Mouse (Mus musculus) embryonic facial prominence, embryonic 12.5 days (tissue): Measurements from ENCODE around the gene Vmp1. TPM values are rescaled to one million over a fixed set of nuclear protein-coding genes. Genes with fewer than 3 reads are reported as not detected.

Experiments
- ATAC-seq: fragments of 200-750 bp; cut with Nextera tagmentation; 2 replicates; pipeline ENCODE4 v1.8.0; 2017; ENCODE audit not compliant: insufficient number of reproducible peaks, insufficient read depth, low FRiP score, low TSS enrichment
- H3K27ac ChIP-seq: fragments of 300-500 bp; sonication (generic); 2 replicates; pipeline ENCODE4 v1.5.1; 2016; ENCODE audit warnings: mild to moderate bottlenecking
- H3K27me3 ChIP-seq: fragments of 300-500 bp; sonication (generic); 2 replicates; pipeline ENCODE4 v1.6.1; 2016; ENCODE audit warnings: mild to moderate bottlenecking, moderate library complexity
- H3K36me3 ChIP-seq: fragments of 300-500 bp; sonication (generic); 2 replicates; pipeline ENCODE4 v1.6.1; 2016; ENCODE audit warnings: mild to moderate bottlenecking
- H3K4me1 ChIP-seq: fragments of 300-500 bp; sonication (generic); 2 replicates; pipeline ENCODE4 v1.6.1; 2016
- H3K4me2 ChIP-seq: fragments of 300-500 bp; sonication (generic); replicated peaks from 2 replicates; pipeline ENCODE4 v1.6.1; 2016; ENCODE audit warnings: mild to moderate bottlenecking, moderate library complexity
- H3K4me3 ChIP-seq: fragments of 300-500 bp; sonication (generic); 2 replicates; pipeline ENCODE4 v1.5.1; 2016; ENCODE audit warnings: mild to moderate bottlenecking
- H3K9ac ChIP-seq: fragments of 300-500 bp; sonication (generic); 2 replicates; pipeline ENCODE4 v1.6.1; 2016; ENCODE audit warnings: mild to moderate bottlenecking, moderate library complexity
- H3K9me3 ChIP-seq: fragments of 300-500 bp; sonication (generic); 2 replicates; pipeline ENCODE4 v1.6.1; 2016; ENCODE audit warnings: mild to moderate bottlenecking, moderate library complexity
- WGBS: fragments of 180-500 bp; shearing (Covaris S2); methylation state at CpG from one replicate; pipeline ENCODE4 v1.1.7; 2016; 5-methylcytosine and 5-hydroxymethylcytosine counted together
- polyA plus RNA-seq: library from polyadenylated mRNA; unstranded; fragments of >200 nt; fragmentation: Nextera tagmentation; extraction: Ambion mirVana; gene quantifications from 2 replicates; pipeline ENCODE4 v1.2.1, GENCODE M21; 2016

Vmp1 gene
- polyA plus RNA-seq, 1 experiment from 2014 or later: 84.7 TPM

GRCm38 (mm10) chr11:86626714-86627113, 56.9 kb downstream of the Vmp1 start:
- Histone ChIP-seq H3K4me1 (peaks cover 4% of the 10 kb centered on the region; the same call in 1 of the 2 replicates), H3K9ac (no peak overlapping the region), H3K4me3 (no peak overlapping the region), H3K27ac (no peak overlapping the region), H3K36me3 (peaks cover 4% of the 10 kb centered on the region; the same call in 1 of the 2 replicates), H3K4me2 (no peak overlapping the region), H3K9me3 (no peaks in the 10 kb centered on the region), H3K27me3 (no peaks in the 10 kb centered on the region)
- 93% methylated on average over 4 of the region's 4 CpGs for WGBS
- no peak for ATAC-seq

- 64% methylated on average over 5 of the region's 5 CpGs for WGBS
- H3K27ac ChIP-seq: no peak overlapping the region
- no peak overlapping the region for H3K9ac ChIP-seq
- H3K27me3 ChIP-seq: no peaks in the 10 kb centered on the region
- H3K36me3 ChIP-seq: no peaks in the 10 kb centered on the region
- no peak for ATAC-seq
- H3K9me3 ChIP-seq: no peaks in the 10 kb centered on the region
- H3K4me2 ChIP-seq: no peak overlapping the region
- no peak overlapping the region for H3K4me3 ChIP-seq
- H3K4me1 ChIP-seq: peaks cover 4% of the 10 kb centered on the region; the same call in 1 of the 2 replicates
Measured at GRCm38 (mm10) chr11:86624237-86624941, 59.2 kb downstream of the Vmp1 start.

DNA sequence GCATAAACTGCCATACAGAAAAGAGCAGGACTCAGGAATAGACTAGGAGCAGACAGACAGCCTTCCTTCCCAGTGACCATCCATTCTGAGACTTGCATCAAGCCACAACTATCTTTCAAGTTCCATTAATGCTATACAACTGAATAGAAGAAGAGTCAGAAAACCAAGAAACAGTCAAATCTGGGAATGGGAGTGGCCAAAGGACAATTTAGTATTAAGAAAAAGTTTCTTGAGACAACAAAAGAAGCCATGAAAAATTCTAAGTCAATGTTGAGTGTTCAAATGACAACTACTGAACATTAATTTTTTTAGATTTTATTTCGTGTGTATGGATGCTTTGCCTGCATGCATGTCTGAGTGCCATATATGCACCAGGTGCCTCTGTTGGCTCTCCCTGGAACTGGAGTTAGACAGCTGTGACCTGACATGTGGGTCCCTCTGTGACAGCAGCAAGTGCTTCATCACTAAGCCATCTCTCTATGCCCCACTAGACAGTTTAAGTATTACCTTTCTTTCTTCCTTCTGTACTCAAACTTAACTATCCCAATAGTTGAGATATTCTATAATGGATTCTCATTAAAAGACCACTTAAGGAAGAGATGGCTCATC, 60.1 kb downstream of the Vmp1 start:
- H3K4me3 ChIP-seq: no peak overlapping the region
- no peak overlapping the region for H3K9ac ChIP-seq
- H3K27me3 ChIP-seq: no peaks in the 10 kb centered on the region
- H3K36me3 ChIP-seq: no peaks in the 10 kb centered on the region
- H3K4me1 ChIP-seq: peaks cover 4% of the 10 kb centered on the region; the same call in 1 of the 2 replicates
- no peak overlapping the region for H3K4me2 ChIP-seq
- no peak overlapping the region for H3K27ac ChIP-seq
- H3K9me3 ChIP-seq: no peaks in the 10 kb centered on the region
- ATAC-seq: no peak
- WGBS: 74% methylated on average over 1 of the region's 1 CpGs

DNA sequence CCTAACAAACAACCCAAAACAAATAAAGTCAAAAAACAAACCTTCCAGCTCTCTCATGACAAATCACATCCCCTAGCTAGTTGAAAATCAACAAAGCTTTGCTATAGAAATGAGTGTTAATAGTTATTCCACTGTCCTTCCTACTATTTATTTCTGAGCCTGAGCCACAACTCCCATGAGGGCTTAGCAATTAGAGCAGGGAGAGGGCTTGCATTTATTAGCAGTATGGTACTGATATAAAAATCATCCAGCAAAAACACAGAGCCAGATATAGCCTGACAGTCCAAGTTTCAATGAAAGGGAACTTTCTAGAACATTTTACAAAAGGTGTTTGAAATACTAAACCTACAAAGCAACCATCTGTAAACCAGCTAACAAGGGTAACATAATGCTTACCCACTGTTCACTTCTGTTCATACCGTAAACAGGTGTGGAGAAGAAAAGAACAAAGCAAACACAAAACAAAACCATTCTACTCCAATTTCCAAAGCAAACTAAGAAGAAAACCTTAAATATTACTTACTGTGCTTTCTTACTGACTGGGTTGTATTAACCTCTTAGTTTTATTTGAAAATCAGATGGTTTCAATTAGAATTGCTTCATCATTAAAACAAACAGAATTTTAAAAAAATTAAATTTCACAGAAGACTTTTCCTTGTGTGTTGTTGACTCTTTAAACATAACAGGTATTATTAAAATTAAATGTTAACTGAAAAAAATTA, 61.3 kb downstream of the Vmp1 start:
- ATAC-seq: no peak

GRCm38 (mm10) chr11:86621139-86621538, 62.5 kb downstream of the Vmp1 start:
- 97% methylated on average over 13 of the region's 13 CpGs for WGBS

More for the DNA sequence above, 61.3 kb downstream of the Vmp1 start:
- WGBS: 55% methylated on average over 1 of the region's 1 CpGs
- H3K36me3 ChIP-seq: no peaks in the 10 kb centered on the region
- no peaks in the 10 kb centered on the region for H3K9me3 ChIP-seq
- H3K27me3 ChIP-seq: no peaks in the 10 kb centered on the region
- H3K4me3 ChIP-seq: no peak overlapping the region
- H3K27ac ChIP-seq: no peak overlapping the region
- no peak overlapping the region for H3K4me2 ChIP-seq
- no peak overlapping the region for H3K9ac ChIP-seq
- peaks cover 4% of the 10 kb centered on the region; the same call in 1 of the 2 replicates for H3K4me1 ChIP-seq

GRCm38 (mm10) chr11:86618548-86619335, 64.9 kb downstream of the Vmp1 start:
- WGBS: 89% methylated on average over 2 of the region's 2 CpGs
- no peak overlapping the region for H3K27ac ChIP-seq
- no peak overlapping the region for H3K9ac ChIP-seq
- no peaks in the 10 kb centered on the region for H3K36me3 ChIP-seq
- no peak overlapping the region for H3K4me2 ChIP-seq
- H3K9me3 ChIP-seq: no peaks in the 10 kb centered on the region
- no peak for ATAC-seq
- peaks cover 4% of the 10 kb centered on the region; the same call in 1 of the 2 replicates for H3K4me1 ChIP-seq
- no peaks in the 10 kb centered on the region for H3K27me3 ChIP-seq
- no peak overlapping the region for H3K4me3 ChIP-seq

More at GRCm38 (mm10) chr11:86621139-86621538, 62.5 kb downstream of the Vmp1 start:
- no peak overlapping the region for H3K4me3 ChIP-seq
- H3K9me3 ChIP-seq: no peaks in the 10 kb centered on the region
- no peak overlapping the region for H3K4me2 ChIP-seq
- no peak overlapping the region for H3K27ac ChIP-seq
- no peaks in the 10 kb centered on the region for H3K36me3 ChIP-seq
- no peak overlapping the region for H3K9ac ChIP-seq
- no peak for ATAC-seq
- peaks cover 4% of the 10 kb centered on the region; the same call in 1 of the 2 replicates for H3K4me1 ChIP-seq
- no peaks in the 10 kb centered on the region for H3K27me3 ChIP-seq

DNA sequence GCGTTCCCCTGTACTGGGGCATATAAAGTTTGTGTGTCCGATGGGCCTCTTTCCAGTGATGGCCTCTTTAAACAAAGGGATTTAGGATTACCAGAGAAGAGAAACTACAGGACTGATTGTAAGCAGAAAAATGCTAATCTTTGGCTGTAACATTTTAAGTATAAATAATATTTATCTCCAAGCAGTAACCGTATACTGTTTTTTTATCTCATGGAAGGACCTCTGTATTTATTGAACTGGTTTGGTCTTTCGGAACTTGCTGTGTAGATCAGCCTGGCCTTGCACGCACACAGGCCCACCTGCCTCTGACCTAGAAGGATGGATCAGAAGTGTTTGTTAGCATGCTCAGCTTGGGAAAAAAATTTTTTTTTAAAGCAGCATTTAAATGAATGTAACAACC, 69.0 kb downstream of the Vmp1 start:
- H3K4me2 ChIP-seq: no peak overlapping the region
- no peaks in the 10 kb centered on the region for H3K27me3 ChIP-seq
- H3K9me3 ChIP-seq: no peaks in the 10 kb centered on the region
- H3K4me1 ChIP-seq: no peaks in the 10 kb centered on the region
- H3K4me3 ChIP-seq: no peak overlapping the region
- no peak overlapping the region for H3K9ac ChIP-seq
- H3K27ac ChIP-seq: no peak overlapping the region
- 88% methylated on average over 5 of the region's 5 CpGs for WGBS
- ATAC-seq: no peak
- H3K36me3 ChIP-seq: no peaks in the 10 kb centered on the region

DNA sequence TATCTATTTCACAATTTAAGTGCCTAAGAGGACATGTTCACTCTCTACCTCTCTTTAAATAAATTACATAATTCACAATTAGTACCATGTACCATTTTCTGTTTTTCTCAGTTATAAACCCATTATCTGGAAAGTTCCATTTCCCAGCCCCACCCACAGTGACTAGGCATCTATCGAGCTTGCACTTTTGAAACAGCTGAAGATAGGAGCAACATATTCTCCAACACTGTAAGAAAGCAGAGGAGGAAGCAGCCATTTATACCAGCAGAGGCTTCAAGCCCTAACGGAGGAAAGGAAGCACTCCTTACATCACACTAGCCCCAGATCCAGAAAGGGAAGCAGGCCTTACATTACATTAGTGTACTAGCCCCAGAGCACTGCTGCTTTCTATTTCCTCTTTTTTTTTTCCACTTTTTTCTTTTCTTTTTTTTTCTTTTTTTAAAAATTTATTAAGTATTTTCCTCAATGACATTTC, 69.5 kb downstream of the Vmp1 start:
- Histone ChIP-seq H3K27me3 (no peaks in the 10 kb centered on the region), H3K27ac (no peak overlapping the region), H3K4me3 (no peak overlapping the region), H3K9ac (no peak overlapping the region), H3K36me3 (no peaks in the 10 kb centered on the region), H3K4me1 (no peaks in the 10 kb centered on the region), H3K9me3 (no peaks in the 10 kb centered on the region), H3K4me2 (no peak overlapping the region)
- ATAC-seq: no peak
- WGBS: 71% methylated on average over 2 of the region's 2 CpGs

DNA sequence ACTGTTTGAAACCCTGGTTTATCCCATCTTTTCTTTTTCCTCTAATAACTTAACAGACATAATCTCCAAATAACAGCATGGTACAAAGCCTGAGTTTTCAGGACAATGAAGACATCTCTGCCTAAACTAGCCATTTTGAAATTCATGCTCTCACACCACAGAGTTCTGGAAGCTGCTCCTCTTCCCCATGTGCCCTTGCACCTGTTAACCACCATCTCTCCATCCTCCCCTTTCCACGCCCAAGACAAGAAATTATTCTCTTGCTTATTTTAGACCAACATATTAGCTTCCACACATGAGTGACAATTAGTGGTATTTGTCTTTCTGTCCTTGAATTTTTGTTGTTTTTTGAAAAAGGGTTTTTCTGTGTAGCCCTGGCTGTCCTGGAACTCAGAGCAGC, 71.6 kb downstream of the Vmp1 start:
- Histone ChIP-seq H3K4me1 (no peaks in the 10 kb centered on the region), H3K36me3 (no peaks in the 10 kb centered on the region), H3K9ac (no peak overlapping the region), H3K27me3 (no peaks in the 10 kb centered on the region), H3K4me2 (no peak overlapping the region), H3K27ac (no peak overlapping the region), H3K4me3 (no peak overlapping the region), H3K9me3 (no peaks in the 10 kb centered on the region)
- 81% methylated on average over 1 of the region's 1 CpGs for WGBS
- no peak for ATAC-seq

DNA sequence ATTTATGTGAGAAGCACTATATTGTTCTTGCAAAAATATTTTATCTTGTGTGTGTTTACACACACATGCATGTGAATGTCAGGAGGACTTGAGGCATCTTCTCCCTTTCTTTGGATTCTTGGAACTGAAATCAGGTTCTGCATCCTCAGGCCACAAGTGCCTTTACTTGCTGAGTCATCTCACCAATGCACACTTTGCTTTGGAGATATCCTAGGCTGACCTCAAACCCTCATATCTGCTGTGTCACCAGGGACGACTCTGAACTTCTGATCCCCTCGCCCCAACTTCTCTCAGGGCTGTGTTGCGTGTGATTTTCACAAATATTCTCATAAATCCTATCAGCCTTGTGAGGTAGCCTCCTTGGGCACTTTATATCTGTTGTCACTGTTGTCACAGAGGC, 73.4 kb downstream of the Vmp1 start:
- no peak overlapping the region for H3K9ac ChIP-seq
- no peaks in the 10 kb centered on the region for H3K27me3 ChIP-seq
- no peak overlapping the region for H3K27ac ChIP-seq
- H3K9me3 ChIP-seq: no peaks in the 10 kb centered on the region
- no peak overlapping the region for H3K4me2 ChIP-seq
- peaks cover 10% of the 10 kb centered on the region for H3K36me3 ChIP-seq
- no peak for ATAC-seq
- H3K4me1 ChIP-seq: no peaks in the 10 kb centered on the region
- WGBS: 94% methylated on average over 3 of the region's 3 CpGs
- H3K4me3 ChIP-seq: no peak overlapping the region

- Histone ChIP-seq H3K27ac (no peak overlapping the region), H3K4me1 (no peaks in the 10 kb centered on the region), H3K4me3 (no peak overlapping the region), H3K9ac (no peak overlapping the region), H3K9me3 (no peaks in the 10 kb centered on the region), H3K27me3 (no peaks in the 10 kb centered on the region), H3K36me3 (peaks cover 14% of the 10 kb centered on the region), H3K4me2 (no peak overlapping the region)
- ATAC-seq: no peak
- WGBS: 70% methylated on average over 2 of the region's 2 CpGs
Measured at GRCm38 (mm10) chr11:86607808-86608350, 75.8 kb downstream of the Vmp1 start.
